Mouse (Mus musculus): ENCODE results near the gene Olfr957. TPM values are rescaled to one million over a fixed set of nuclear protein-coding genes. Genes with fewer than 3 reads are reported as not detected.

The Olfr957 gene
- polyA plus RNA-seq (2017; shearing (Covaris generic)), result not detected

GRCm38 (mm10) chr9:39515531-39515930 lies at the start of gene Olfr957:
TSS of gene Olfr957 (minus strand) at chr9:39515809.
- no peak for ATAC-seq

- ATAC-seq, result no peak
These were observed 42.7 kb upstream of the Olfr957 start for GRCm38 (mm10) chr9:39558349-39558647.

GRCm38 (mm10) chr9:39557529-39558348 lies 42.1 kb upstream of the Olfr957 start:
- ATAC-seq, result no peak

- ATAC-seq, result no peak
These were observed 38.3 kb upstream of the Olfr957 start, which contains the start of gene Olfr958 for GRCm38 (mm10) chr9:39553946-39554345. TSS of gene Olfr958 (minus strand) at chr9:39554054.

GRCm38 (mm10) chr9:39550806-39551205 lies 35.2 kb upstream of the Olfr957 start:
- ATAC-seq, result no peak

GRCm38 (mm10) chr9:39523616-39524285 lies 8.1 kb upstream of the Olfr957 start:
- no peak for ATAC-seq

- ATAC-seq, result no peak
These were observed 3.0 kb upstream of the Olfr957 start for GRCm38 (mm10) chr9:39518595-39518994.

GRCm38 (mm10) chr9:39509412-39509811 lies 6.2 kb downstream of the Olfr957 start:
- ATAC-seq, result no peak

- no peak for ATAC-seq
These were observed 6.6 kb downstream of the Olfr957 start for GRCm38 (mm10) chr9:39508998-39509397.

GRCm38 (mm10) chr9:39493895-39494294 lies 21.7 kb downstream of the Olfr957 start, which contains the start of gene Olfr44:
TSS of gene Olfr44 (minus strand) at chr9:39493995.
- no peak for ATAC-seq

GRCm38 (mm10) chr9:39471844-39472243 lies 43.8 kb downstream of the Olfr957 start, which contains the start of gene Olfr955:
TSS of gene Olfr955 (minus strand) at chr9:39471944.
- no peak for ATAC-seq

Other genes with a start within 250 kb of the Olfr957 start
- not detected for gene Olfr945, start 239.0 kb downstream of the Olfr957 start, polyA plus RNA-seq (2017; shearing (Covaris generic))
- not detected for gene Olfr948, start 189.8 kb downstream of the Olfr957 start, polyA plus RNA-seq (2017; shearing (Covaris generic))
- not detected for gene Olfr951, start 128.4 kb downstream of the Olfr957 start, polyA plus RNA-seq (2017; shearing (Covaris generic))
- gene Olfr952, start 88.7 kb downstream of the Olfr957 start, polyA plus RNA-seq (2017; shearing (Covaris generic)), result not detected
- gene Olfr954, start 59.1 kb downstream of the Olfr957 start, polyA plus RNA-seq (2017; shearing (Covaris generic)), result not detected
- not detected for gene Olfr955, start 43.9 kb downstream of the Olfr957 start, polyA plus RNA-seq (2017; shearing (Covaris generic))
- not detected for gene Olfr44, start 21.8 kb downstream of the Olfr957 start, polyA plus RNA-seq (2017; shearing (Covaris generic))
- gene Olfr958, start 38.2 kb upstream of the Olfr957 start, polyA plus RNA-seq (2017; shearing (Covaris generic)), result not detected
- not detected for gene Olfr959, start 59.8 kb upstream of the Olfr957 start, polyA plus RNA-seq (2017; shearing (Covaris generic))
- not detected for gene AW551984, start 88.6 kb upstream of the Olfr957 start, polyA plus RNA-seq (2017; shearing (Covaris generic))
- not detected for gene Olfr148, start 94.8 kb upstream of the Olfr957 start, polyA plus RNA-seq (2017; shearing (Covaris generic))
- not detected for gene Olfr960, start 105.6 kb upstream of the Olfr957 start, polyA plus RNA-seq (2017; shearing (Covaris generic))
- not detected for gene Olfr961, start 129.3 kb upstream of the Olfr957 start, polyA plus RNA-seq (2017; shearing (Covaris generic))
- not detected for gene Olfr963, start 151.4 kb upstream of the Olfr957 start, polyA plus RNA-seq (2017; shearing (Covaris generic))
- gene Olfr149, start 191.3 kb upstream of the Olfr957 start, polyA plus RNA-seq (2017; shearing (Covaris generic)), result not detected
- gene Olfr965, start 195.5 kb upstream of the Olfr957 start, polyA plus RNA-seq (2017; shearing (Covaris generic)), result not detected
- gene Olfr150, start 215.2 kb upstream of the Olfr957 start, polyA plus RNA-seq (2017; shearing (Covaris generic)), result under 1 TPM in 1 of 2 experiments, not detected in 1; 0.35 TPM
- not detected for gene Olfr967, start 230.4 kb upstream of the Olfr957 start, polyA plus RNA-seq (2017; shearing (Covaris generic))